Comparison of ENCODE assay signal across 10 mouse cellular contexts in the genomic region with DNA sequence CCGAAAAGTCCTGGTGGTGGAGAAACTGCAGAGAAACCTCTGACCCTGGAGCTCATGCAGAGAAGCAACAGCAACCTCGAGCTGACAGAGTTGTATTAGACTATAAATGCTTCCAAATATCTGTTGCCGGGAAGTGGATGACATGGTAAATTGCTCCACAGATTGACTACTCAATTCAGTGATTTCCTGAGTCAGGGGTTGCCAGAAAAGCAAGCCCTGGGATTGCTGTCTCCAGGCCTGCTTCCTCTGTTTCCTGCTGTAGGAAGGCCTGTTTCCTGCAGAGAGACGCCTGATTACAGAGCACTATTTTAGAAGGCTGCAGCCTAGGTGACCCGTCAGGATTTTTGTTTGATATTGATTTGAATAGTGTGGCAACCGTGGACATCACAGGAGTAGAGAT. TPM values are rescaled to one million over a fixed set of nuclear protein-coding genes. Genes with fewer than 3 reads are reported as not detected.
DNase-seq lines count a peak whose midpoint lies in the region; ATAC-seq and TF ChIP-seq lines count a peak whose summit lies in the region.
"Had no signal": no experiment of that assay in that cellular context is flagged by ENCODE, and none has a peak within 500 bp of the region (broad histone marks: within the 10 kb centered on the region; RNA-seq: fewer than 3 reads in every experiment).

No protein-coding gene starts in this region.

- H3K9me3 ChIP-seq in intestine, embryonic 16.5 days (ENCODE audit: control insufficient read depth, low read length) = no peaks in the 10 kb centered on the region
- no peaks in the 10 kb centered on the region for H3K9me3 ChIP-seq in intestine, postnatal 0 days (ENCODE audit: control insufficient read depth)

- DNase-seq in heart, adult 18-20 months = peak; percentile 41 to 81
- peak; percentile 36 for DNase-seq in kidney, adult 18-20 months
- DNase-seq in lung, postnatal 25 days (ENCODE audit: low spot score) = peak; percentile 75
- DNase-seq in cerebellum, adult 9-10 months = no peak
- no peak for DNase-seq in ovary, postnatal 14 days (ENCODE audit: low spot score)
- DNase-seq: right cerebral cortex, adult 18-20 months had no signal

- WGBS in intestine, embryonic 16.5 days = 39% methylated on average over 6 of the region's 6 CpGs
- 48% methylated on average over 6 of the region's 6 CpGs for WGBS in intestine, postnatal 0 days

- no peak for ATAC-seq in intestine, embryonic 16.5 days
- no peak for ATAC-seq in intestine, postnatal 0 days
- ATAC-seq: hindbrain, embryonic 16.5 days had no signal

- no peaks in the 10 kb centered on the region for H3K27me3 ChIP-seq in intestine, embryonic 16.5 days (replicated peaks; ENCODE audit: control insufficient read depth, insufficient read depth, low read length)
- no peaks in the 10 kb centered on the region for H3K27me3 ChIP-seq in intestine, postnatal 0 days (replicated peaks; ENCODE audit: control insufficient read depth, insufficient read depth, low read length)

- no peak overlapping the region for H3K4me3 ChIP-seq in intestine, embryonic 16.5 days (ENCODE audit: low read length)
- H3K4me3 ChIP-seq in intestine, postnatal 0 days (ENCODE audit: low read depth, low read length) = no peak overlapping the region

- H3K36me3 ChIP-seq in intestine, embryonic 16.5 days (ENCODE audit: control insufficient read depth, insufficient read depth, low read length) = no peaks in the 10 kb centered on the region
- H3K36me3 ChIP-seq in intestine, postnatal 0 days (ENCODE audit: control insufficient read depth, insufficient read depth) = no peaks in the 10 kb centered on the region

- H3K27ac ChIP-seq in intestine, embryonic 16.5 days (ENCODE audit: low read length) = 0 out of 2 replicates have a peak overlapping the region, but pooled peaks have one; percentile 13
- no peak overlapping the region for H3K27ac ChIP-seq in intestine, postnatal 0 days (ENCODE audit: low read depth, low read length)

- no peak overlapping the region for H3K4me2 ChIP-seq in intestine, embryonic 16.5 days (ENCODE audit: low read depth, low read length)
- H3K4me2 ChIP-seq in intestine, postnatal 0 days (replicated peaks; ENCODE audit: low read depth) = no peak overlapping the region

- TF ChIP-seq CTCF in intestine, postnatal 0 days (IDR thresholded peaks at IDR 0.05; ENCODE audit: low read depth) = no peak

- no peaks in the 10 kb centered on the region for H3K4me1 ChIP-seq in intestine, embryonic 16.5 days (ENCODE audit: control insufficient read depth, insufficient read depth, low read length)
- H3K4me1 ChIP-seq in intestine, postnatal 0 days (replicated peaks; ENCODE audit: control insufficient read depth, insufficient read depth, low read length) = no peaks in the 10 kb centered on the region

- no peak overlapping the region for H3K9ac ChIP-seq in intestine, embryonic 16.5 days (ENCODE audit: low read depth, low read length)
- no peak overlapping the region for H3K9ac ChIP-seq in intestine, postnatal 0 days (ENCODE audit: low read depth, low read length)

RNA-seq across cellular contexts. Expression of a gene that starts 47.5 kb away (rescaled TPM):
- 0.21 TPM in 1 of 2 replicates, not detected in the other for polyA plus RNA-seq in intestine, embryonic 16.5 days (2015; fragmentation: Nextera tagmentation; extraction: Ambion mirVana)
- 1.4 and 2.1 TPM in 2 replicates for polyA plus RNA-seq in intestine, postnatal 0 days (2015; fragmentation: Nextera tagmentation; extraction: Ambion mirVana)
- not detected for total RNA-seq in heart, adult 18-20 months (2021)
- total RNA-seq: left cerebral cortex, postnatal 36 days had no signal
- polyA plus RNA-seq: hindbrain, embryonic 16.5 days had no signal

Comparison
In these comparisons a context has a peak if more than half of its experiments do, and no peak if none do; other contexts are left out.
1. DNase-seq: peak in heart, adult 18-20 months (2 of 2), kidney, adult 18-20 months (single experiment) and lung, postnatal 25 days (single experiment); none in cerebellum, adult 9-10 months (single experiment) and ovary, postnatal 14 days (single experiment).